ENCODE assay signal across 10 mouse cellular contexts in the genomic region with DNA sequence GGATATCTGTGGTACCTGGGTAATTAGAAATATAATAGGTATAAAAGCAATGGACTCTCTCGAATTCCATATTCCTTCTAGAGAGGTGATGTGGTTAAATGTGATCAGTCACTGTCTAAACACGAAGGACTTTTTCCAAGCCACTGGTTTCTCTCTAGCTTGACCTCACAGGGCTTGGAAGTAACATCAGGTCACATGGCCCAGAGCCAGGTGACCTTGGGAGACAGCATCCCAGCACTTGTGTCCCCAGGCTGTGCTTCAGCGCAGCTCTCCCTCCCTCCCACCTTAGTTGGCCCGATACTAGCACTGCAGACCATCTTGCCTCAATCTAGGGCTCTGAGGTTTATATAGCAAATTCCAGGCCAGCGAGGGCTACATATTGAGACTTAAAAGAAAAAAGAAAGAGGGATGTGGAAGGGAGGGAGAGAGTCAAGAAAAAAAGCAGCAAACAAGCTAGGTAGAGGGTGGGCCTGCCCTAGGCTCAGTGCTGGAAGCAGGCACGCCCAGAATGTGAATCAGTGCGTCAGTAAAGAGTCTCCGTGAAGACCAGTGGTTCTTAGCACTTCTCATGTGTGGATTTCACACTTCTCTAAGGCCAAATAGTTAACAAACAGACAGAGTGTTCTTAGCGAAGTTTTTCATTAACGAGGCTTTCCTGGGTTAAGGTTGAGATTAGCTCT.
DNase-seq lines count a peak whose midpoint lies in the region; ATAC-seq lines count a peak whose summit lies in the region.
"Had no signal": no experiment of that assay in that cellular context is flagged by ENCODE, and none has a peak within 500 bp of the region (broad histone marks: within the 10 kb centered on the region; RNA-seq: fewer than 3 reads in every experiment).

No protein-coding gene starts in this region.

- H3K4me1 ChIP-seq in heart, embryonic 12.5 days (replicated peaks): peaks cover 79% of the 10 kb centered on the region
- peaks cover 65% of the 10 kb centered on the region for H3K4me1 ChIP-seq in lung, embryonic 15.5 days
- H3K4me1 ChIP-seq: megakaryocyte, embryonic 14.5 days had no signal

- H3K4me2 ChIP-seq in heart, embryonic 12.5 days: no peak overlapping the region
- no peak overlapping the region for H3K4me2 ChIP-seq in lung, embryonic 15.5 days

- 0 out of 2 replicates have a peak overlapping the region, but pooled peaks have one; percentile 25 for H3K9ac ChIP-seq in heart, embryonic 12.5 days
- H3K9ac ChIP-seq in lung, embryonic 15.5 days: no peak overlapping the region

- no peaks in the 10 kb centered on the region for H3K36me3 ChIP-seq in heart, embryonic 12.5 days
- H3K36me3 ChIP-seq in lung, embryonic 15.5 days: no peaks in the 10 kb centered on the region

- no peak for DNase-seq in heart, adult 18-20 months
- peak; percentile 57 for DNase-seq in R1 (ENCODE audit: low read depth, low spot score)
- DNase-seq in kidney, adult 11 months: peak; percentile 85
- no peak for DNase-seq in cerebellum, postnatal 14 days
- DNase-seq in right cerebral cortex, postnatal 36 days (ENCODE audit: low spot score in 2 of 2): no peak
- DNase-seq: layer of hippocampus, adult 9-11 months had no signal

- 44% methylated on average over 10 of the region's 10 CpGs for WGBS in heart, embryonic 12.5 days
- 38% methylated on average over 10 of the region's 10 CpGs for WGBS in lung, embryonic 15.5 days

- H3K4me3 ChIP-seq in heart, embryonic 12.5 days: no peak overlapping the region
- H3K4me3 ChIP-seq in lung, embryonic 15.5 days: no peak overlapping the region
- H3K4me3 ChIP-seq: megakaryocyte, embryonic 14.5 days had no signal

- H3K27ac ChIP-seq in heart, embryonic 12.5 days (ENCODE audit: poor library complexity, severe bottlenecking): no peak overlapping the region; the same call in 1 of the 2 replicates
- peak overlapping the region; percentile 87 for H3K27ac ChIP-seq in lung, embryonic 15.5 days

- no peaks in the 10 kb centered on the region for H3K27me3 ChIP-seq in heart, embryonic 12.5 days (replicated peaks)
- H3K27me3 ChIP-seq in lung, embryonic 15.5 days: no peaks in the 10 kb centered on the region

- no peak for ATAC-seq in heart, embryonic 12.5 days (ENCODE audit: insufficient number of reproducible peaks, low FRiP score)
- no peak for ATAC-seq in lung, embryonic 15.5 days (ENCODE audit: borderline replicate concordance, extremely low read depth, low FRiP score, low TSS enrichment)
- ATAC-seq in erythroblast, adult 5-6 weeks (replicated peaks; ENCODE audit: low FRiP score, poor library complexity, severe bottlenecking): no peak

- H3K9me3 ChIP-seq in heart, embryonic 12.5 days (replicated peaks): no peaks in the 10 kb centered on the region
- H3K9me3 ChIP-seq in lung, embryonic 15.5 days: no peaks in the 10 kb centered on the region
- H3K9me3 ChIP-seq: megakaryocyte, embryonic 14.5 days had no signal

Comparison
In these comparisons a context has a peak if more than half of its experiments do, and no peak if none do; other contexts are left out.
1. DNase-seq: peak in R1 (single experiment) and kidney, adult 11 months (single experiment); none in heart, adult 18-20 months (0 of 2), cerebellum, postnatal 14 days (0 of 2) and right cerebral cortex, postnatal 36 days (0 of 2).